Mouse (Mus musculus): ENCODE measurements around the gene Grin3b. TPM values are rescaled to one million over a fixed set of nuclear protein-coding genes. Genes with fewer than 3 reads are reported as not detected.

Grin3b gene
- total RNA-seq (2021), result under 1 TPM; 0.27 to 0.36 TPM
- long read RNA-seq, experiment 1, partial matches to known transcripts, result 2 of 2 reads
- long read RNA-seq, experiment 1, other reads (novel, unspliced or antisense), result 0 of 2 reads
- long read RNA-seq, experiment 2, result 0 reads

DNA sequence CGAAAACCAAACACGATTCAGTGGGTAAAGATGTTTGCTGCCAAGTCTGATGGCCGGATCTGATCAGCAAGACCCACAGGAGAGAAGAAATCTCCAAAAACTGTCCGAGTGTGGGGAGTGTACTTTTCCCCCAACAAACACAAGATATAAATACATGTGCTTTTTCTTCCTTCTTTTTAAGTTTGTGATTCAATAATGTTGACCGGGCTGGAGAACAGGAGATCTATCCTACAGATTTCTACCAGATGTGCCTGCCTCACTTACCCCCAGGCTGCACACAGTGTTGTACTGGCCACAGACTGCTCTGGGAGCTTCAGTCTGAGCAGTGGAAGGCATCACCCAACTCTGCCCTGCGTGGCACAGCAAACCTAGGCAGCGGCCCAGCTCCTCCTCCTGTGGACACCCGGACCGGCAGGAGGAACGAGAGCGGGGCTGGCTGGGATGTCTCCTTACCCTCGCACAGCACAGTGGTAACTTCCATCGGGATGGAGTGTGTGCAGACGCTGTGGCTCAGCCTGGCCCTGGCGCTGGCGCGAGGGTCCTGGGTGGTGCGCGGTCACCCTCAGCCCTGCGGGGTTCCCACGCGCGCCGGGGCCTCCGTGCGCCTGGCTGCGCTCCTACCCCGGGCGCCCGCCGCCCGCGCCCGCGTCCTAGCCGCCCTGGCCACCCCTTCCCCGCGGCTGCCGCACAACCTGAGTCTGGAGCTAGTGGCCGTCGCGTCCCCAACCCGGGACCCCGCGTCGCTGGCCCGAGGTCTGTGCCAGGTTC is at the start of gene Grin3b:
Gene Grin3b (plus strand): TSS at position 301 of the 768 bp plus-strand sequence.
- peak; percentile 39 for DNase-seq

DNA sequence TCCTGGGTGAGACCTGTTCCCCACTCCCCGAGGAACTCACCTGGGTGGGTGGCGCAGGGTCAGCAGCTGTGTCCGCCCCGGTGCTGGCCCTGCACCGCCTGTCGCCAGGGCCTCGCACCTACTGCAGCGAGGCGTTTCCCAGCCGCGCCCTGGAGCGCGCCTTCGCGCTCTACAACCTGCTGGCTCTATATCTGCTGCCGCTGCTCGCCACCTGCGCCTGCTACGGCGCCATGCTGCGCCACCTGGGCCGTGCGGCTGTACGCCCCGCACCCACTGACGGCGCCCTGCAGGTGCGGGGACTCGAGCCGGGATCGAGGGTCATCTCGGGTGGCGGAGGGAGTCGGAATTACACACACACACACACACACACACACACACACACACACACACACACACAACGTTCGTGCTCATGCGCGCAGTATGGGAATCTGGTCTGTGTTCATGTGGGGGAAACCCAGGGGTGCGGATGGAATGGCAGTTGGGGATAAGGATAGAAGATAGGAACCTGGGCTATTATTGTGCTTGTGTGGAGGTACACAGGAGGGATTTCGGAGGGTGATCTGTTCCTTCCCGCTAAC is 49.5 kb upstream of the Grin3b start, which contains the start of gene R3hdm4:
Gene R3hdm4 (minus strand): TSS at position 251 of the 578 bp plus-strand sequence.
- DNase-seq, result no peak

DNA sequence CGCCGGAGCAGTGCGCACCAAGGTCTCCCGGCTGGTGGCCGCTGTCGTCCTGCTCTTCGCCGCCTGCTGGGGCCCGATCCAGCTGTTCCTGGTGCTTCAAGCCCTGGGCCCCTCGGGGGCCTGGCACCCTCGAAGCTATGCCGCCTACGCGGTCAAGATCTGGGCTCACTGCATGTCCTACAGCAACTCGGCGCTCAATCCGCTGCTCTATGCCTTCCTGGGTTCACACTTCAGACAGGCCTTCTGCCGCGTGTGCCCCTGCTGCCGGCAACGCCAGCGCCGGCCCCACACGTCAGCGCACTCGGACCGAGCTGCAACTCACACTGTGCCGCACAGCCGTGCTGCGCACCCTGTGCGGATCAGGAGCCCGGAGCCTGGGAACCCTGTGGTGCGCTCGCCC is 48.9 kb upstream of the Grin3b start:
- DNase-seq, result no peak

DNA sequence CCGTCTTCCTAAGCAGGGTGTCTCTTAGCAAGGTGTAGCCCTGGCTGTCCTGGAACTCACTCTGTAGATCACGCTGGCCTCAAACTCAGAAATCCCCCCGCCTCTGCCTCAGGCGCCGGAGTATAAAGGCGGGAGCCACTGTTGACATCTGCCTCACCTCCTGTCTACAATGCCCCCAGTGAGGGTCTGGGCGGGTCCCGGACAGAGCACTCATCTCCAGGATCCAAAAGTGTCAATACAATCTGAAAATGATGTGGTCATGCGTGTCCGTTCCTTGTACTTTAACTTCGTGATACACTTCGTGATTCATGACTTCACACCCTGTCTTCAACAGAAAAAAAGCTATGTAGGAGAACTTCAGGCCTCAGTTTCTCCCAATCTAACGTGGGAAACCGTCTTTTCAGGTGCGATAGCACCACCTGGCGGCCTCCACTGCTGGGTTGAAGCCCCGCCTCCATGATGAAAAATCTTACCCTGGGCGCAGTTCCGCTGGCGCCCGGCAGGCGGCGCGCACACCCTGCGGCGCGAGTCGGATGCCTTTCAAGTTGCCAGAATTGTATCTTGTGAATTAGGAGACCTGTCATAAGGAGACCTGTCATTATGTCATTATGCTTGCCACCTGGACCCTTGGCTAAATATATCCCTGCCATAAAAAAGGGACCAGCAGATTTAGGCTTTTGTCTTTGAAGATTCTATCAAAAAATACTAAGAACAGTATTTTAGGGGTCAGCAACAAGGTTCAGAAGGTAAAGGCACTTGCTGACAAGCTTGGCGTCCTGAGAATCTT is 45.3 kb upstream of the Grin3b start:
- DNase-seq, result peak; percentile 95

DNA sequence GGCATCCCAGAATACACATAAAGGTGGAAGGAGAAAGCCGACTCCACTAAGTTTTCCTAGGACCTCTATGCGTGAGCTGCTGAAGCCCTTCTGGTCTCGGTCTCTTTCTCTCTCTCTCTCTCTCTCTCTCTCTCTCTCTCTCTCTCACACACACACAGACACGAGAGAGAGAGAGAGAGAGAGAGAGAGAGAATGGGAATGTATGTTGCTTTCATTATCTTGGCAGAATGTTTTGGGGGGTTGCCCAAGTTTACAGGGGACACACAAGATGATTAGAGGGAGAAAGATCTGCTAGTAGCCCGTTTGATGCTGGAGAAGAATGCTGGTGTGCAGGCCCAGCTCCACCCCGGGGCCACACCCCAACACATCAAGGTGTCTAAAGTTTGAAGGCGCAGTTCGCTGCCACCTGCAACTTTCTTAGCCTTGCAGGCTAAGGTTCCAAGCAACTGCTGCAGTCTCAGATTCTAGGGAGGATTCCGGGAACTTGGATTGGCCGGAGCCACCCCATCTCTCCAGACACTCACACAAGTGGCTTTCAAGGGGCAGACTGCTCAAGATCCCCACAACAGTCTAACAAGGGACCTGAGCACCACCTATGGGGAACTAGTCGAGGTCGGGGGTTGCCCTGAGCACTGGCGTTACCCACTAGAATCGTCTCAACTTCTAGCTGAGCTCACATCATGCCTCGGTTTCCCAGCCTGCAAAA is 44.6 kb upstream of the Grin3b start:
- no peak for DNase-seq

DNA sequence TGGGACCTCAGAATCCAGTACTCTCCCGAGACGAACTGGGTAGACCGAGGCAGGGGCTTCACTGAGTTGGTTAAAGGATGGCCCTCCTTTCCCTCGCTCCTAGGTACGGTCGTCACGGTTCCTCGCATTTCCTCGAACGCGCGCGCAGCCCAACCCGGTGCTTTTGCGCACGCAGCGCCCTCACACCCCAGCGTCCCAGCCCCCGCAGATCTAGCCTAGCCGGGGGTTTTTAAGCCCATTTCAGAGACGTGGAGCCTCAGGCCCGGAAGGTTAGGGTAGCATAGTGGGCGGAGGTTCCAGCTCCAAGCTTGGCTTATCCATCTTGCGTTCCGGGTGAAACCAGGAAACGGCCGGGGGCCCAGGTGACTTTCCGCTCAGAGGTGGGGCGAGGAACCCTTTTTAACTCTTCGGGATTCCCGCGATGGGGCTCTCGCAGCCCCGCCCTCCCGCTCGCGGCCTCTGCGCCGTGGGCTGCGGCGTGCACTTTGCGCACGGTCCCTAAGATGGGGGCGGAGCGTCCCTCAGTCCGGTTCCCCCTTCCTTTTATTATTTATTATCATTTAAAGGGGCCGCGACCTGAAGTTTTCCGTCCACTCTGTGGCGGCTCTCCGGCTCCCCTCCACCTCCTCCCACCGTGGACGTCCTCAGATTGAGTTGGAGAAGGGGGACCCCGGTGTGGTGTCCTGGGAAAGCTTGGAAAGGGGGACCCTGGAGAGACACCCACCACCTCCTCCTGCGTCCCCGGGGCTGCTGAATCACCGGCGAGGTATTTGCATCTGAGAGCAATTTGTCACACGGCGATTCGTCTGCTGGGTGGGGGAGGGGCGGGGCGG is 43.8 kb upstream of the Grin3b start, which contains the start of gene Arid3a:
Gene Arid3a (plus strand): TSS at position 553 of the 833 bp plus-strand sequence.
- DNase-seq, result peak; percentile 93

DNA sequence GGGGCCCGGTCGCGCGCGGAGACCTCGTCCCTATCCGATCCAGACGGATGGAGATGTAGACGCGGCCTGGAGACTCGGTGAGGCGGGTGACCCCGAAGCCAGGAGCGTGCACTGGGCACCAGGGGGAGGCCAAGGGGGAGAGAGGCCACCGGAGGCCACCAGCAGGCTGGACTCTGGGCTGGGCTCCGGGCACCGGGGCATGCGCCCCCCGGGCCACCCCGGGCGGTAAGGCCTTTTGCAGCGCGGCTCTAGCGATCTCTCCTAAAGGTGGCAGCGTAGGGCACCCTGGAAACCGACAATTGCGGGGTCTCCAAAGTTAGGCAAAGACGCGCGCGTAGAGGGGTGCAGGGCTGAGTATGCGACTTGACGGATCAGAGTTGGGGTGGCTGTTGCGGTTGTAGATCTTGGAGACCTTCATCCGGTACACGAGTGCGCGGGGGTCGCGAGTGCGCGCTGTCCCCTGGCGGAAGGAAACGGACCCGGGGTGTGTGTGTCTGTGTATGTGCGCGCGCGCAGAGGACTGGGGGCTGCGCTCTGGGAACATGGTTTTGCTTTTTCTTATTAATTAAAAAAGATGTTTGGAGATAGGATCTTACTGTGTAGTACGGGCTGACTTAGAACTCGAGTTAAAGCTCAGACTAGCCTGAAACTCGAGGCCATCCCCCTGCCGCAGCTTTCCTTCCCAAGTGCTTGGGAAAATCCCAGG is 43.0 kb upstream of the Grin3b start:
- DNase-seq, result peak; percentile 70

DNA sequence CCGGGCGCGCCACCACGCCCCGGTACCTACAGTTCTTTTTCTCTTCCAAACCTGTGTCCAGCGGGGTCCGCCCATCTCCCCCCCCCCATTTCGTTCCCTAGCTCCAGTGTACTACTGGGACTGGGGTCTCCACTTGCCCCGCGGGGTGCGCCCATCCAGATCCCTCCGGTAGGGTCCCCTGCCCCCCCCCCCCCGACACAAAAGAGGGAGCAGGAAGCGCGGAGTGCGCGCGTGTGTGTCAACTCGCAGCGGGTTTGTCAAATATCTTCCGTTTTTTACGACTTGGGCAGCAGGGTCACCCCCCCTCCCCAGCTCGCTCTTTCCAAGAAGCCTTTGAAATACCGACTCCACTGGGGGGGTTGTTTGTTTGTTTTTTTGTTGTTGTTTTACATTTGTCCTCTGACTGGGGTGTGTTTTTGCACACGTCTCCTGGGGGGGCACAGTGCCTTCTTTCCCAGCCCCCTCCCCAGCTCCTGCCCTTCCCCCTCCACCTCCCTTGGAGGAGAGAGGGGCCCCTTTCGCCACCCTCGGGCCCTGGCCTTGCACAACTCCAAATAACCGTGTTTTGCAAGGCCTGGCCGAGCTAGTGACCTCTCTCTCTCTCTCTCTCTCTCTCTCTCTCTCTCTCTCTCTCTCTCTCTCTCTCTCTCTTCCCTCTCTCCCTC is 42.4 kb upstream of the Grin3b start:
- DNase-seq, result peak; percentile 71

DNA sequence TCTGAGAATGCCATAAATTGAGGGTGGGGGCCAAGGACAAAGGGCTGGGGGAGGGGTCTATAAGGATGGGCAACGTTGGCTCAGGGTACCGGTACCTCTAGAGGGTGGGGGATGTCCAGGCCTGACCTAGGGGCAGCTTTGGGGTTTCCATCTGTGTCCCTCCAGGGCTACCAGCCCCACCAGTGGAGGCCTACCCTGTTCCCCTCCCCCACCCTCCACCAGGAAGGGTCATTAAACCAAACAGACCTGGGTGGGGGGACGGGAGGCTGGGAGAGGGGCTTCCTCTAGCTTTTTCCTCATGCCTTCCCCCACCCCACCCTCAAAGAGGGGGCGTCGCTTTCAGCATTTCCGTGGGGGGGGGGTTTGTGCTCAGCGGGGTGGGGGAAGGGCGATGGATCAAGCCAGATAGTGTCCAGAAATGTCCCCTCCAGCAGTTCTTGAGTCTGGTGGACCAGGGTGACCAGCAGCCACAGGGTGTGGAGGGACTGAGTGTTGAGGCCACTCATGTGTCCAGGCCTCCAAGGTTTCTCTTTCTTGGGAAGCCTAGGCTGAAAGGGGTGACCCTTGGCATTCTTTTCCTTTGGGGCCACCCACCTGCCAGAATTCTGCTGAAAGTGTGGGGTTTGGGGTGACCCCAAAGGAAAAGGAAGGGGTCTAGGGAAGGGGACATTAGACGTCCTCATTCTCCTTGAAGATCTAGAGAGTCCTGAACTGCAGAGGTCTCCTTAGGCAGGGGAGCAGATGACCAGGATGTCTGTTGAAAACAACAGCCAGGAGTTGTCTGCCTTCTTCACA is 41.4 kb upstream of the Grin3b start:
- DNase-seq, result no peak

DNA sequence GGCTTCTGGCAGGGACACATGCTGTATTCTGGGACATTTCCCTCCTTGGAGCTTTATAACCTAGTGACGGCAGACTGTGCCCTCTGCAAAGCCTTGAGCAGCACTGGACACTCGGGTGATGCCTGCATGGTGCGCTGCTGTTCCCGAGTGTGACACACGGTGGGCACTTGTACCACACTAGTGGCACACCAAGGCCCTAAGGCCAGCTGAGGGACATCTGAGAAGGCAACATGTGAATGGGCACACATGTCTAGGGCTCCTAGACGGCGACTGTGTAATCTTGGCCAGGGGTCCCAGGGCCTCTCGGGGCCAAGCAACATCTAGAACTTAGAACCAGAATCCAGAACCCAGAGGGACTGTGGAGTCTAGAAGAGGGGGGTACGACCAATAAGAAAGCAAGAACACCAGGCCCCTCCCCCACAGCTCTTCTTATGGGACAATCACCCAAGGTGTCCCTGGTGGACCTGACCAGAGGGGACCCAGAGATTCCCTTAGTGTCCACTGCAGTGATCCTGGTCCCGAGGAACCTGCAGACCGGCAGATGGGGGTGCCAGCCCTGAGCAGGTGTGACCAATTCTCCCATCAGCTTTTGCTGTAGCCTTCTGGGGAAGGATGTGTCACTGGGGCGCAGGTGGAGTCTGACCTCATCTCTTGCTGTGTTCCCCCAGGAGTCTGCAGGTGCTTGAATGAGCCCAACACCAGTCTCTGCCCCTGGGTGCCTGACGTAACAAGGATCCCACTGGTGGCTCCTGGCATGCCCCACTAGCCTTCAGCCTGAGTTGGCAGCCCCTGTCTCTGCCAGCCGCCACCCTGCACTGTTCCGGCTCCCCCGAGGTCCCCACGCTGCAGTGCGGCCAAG is 40.3 kb upstream of the Grin3b start:
- DNase-seq, result peak; percentile 36

DNA sequence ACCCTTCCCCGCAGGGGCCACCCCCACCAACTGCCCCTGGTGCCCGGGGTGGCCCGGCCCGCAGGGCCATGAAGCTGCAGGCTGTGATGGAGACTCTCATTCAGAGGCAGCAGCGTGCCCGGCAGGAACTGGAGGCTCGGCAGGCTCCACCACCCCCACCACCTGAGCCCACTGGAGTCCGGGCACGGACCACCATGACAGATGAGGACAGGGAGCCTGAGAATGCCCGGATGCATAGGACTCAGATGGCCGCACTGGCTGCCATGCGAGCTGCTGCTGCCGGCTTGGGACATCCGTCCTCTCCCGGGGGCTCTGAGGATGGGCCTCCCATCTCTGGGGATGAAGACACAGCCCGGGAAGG is 39.7 kb upstream of the Grin3b start:
- no peak for DNase-seq

DNA sequence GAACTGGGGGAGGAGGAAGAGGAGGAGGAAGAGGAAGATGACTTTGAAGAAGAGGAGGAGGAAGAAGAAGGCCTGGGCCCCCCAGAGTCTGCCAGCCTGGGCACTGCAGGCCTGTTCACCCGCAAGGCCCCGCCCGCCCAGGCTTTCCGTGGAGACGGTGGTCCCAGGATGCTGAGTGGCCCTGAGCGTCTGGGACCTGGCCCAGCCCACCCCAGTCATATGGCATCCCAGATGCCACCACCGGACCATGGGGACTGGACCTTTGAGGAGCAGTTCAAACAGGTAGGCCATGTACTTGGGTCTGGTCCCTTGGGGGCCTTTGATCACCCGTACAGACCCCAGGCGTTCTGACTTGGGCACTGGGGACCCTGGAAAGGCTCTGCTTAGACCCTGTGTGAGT is 38.7 kb upstream of the Grin3b start:
- no peak for DNase-seq

DNA sequence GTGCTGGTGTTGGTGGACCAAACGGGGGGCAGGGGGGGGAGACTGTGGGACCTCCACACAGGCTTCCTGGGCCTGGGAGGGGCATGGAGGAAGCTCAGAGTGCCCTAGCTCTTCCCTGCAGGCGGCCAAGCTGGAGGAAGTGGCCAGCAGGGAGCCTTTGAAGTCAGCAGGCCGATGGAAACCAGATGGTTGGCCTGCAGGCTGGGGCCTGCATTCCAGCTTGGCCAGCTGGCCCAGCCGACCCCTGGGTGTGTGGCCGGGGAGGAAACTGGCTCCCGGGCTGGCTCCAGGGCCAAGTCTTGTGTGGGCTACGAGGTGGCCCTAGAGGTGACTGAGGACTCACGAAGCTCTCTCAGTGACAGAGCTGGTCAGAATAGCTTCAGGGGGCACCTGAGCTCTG is 37.8 kb upstream of the Grin3b start:
- peak; percentile 63 for DNase-seq

DNA sequence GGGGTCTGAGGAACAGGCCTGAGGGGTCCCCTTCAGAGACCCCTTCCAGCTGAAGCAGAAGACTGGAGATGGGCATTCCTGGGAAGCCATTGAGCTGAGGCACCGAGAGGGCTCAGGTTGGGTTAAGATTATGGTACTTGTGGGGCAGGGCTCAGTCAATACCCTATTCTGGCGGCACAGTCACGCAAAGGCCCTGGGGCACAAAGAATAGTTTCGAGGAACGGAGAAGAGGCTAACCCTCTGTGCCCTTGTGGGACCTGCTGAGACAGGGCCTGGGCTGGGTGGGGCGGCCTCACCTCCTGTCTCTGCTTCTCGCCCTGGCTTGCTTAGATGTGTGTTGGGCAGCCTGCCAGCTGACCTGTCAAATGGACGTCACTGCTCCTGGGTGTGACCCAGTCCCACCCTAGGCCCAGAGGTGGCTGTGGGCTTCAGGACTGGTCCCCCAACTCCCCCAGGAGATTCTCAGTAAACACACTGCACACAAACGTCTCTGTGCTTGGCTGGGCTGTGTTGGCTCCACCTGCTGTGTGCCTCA is 37.3 kb upstream of the Grin3b start:
- peak; percentile 50 for DNase-seq

DNA sequence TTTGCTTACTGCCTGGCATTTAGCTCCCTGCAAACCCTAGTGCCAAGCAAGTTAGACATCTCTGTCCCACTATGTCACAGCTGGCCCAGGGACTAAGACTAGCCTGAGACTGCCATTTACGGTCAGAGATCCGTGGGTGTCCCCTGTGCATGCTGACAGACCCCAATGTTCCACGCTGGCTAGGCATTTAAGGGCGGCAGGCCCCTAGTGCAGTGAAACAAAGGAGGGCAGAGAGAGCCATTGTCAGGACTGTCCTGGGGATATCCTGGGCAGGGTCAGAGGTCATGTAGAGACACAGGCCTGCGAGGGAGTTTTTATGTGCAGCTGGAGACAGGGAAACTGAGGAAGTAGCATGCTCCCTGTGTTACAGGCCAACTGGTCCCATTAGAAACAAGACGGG is 36.7 kb upstream of the Grin3b start:
- DNase-seq, result no peak

DNA sequence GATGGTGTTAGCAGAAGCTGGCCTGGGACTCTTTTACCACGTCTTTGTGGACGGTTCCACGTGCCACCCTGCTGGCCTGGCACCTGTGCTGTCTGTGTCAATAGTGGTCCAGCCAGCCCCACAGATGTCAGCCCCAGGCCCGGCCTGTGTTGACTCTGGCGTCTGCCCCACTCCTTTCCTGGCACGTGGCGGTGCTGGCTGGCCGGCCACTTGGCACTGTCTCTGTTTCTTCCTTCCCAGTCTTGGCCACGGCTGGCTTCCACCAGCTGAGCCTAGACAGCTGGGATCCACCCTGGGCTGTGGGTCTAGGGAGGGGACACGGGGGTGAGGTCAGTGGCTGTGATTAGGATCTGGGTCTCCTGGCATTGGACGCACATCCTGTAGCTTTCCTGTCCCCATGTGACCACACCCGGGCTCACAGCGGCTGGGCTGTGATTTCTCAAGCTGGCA is 36.2 kb upstream of the Grin3b start:
- peak; percentile 87 for DNase-seq

DNA sequence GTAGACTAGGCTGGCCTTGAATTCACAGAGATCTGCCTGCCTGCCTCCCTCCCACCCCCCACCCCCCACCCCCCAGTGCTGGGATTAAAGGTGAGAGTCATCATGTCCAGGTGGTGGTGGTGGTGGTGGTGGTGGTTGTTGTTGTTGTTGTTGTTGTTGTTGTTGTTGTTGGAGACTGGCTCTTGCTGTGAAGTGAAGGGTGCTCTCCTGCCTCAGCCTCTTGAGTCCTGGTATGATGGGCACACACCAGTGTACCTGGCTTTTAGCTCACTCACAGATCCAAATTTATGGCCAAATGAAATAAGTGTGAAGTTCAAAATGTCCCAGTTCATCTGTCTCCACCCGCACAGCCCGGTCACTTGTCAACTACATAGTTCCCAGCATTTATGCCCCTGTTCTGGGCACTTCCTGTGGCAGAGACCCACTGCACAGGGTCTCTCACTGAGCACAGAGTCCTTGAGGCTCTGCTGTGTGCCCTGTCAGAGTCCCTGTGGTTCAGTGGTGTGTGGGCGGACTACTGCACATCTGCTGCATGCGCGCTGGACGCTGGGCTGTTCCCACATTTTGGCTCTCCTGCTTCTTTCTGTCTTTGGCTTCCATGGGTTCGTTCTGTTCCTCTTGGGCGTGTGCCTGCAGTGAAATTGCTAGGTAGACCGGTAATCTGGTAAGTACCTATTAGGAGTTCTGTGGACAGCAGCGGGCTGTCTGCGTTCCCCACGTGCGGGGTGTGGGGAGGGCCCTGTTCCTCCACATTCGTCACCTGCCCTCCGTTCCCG is 35.5 kb upstream of the Grin3b start:
- no peak for DNase-seq
